Mouse (Mus musculus): ENCODE measurements around the gene Malrd1.

- TF ChIP-seq POLR2A (IDR thresholded peaks at IDR 0.05; ENCODE audit: borderline replicate concordance, low read depth, low read length) (no peak), CTCF (IDR thresholded peaks at IDR 0.05; ENCODE audit: low read depth, low read length) (no peak)
Observed at GRCm38 (mm10) chr2:16031559-16031958, 505.3 kb downstream of the Malrd1 start.

All from bone marrow macrophage, adult 2 months (primary cell).